Mouse (Mus musculus) ES-E14 (cell line): ENCODE results near the gene Acsl1. TPM values are rescaled to one million over a fixed set of nuclear protein-coding genes. Genes with fewer than 3 reads are reported as not detected.
A peak's percentile ranks its signal among the peaks of the same experiment; 100 is the strongest.

Source experiments
- DNase-seq: peaks from one replicate; pipeline ENCODE4 v3.0.0-alpha.2; 2013; ENCODE audit warnings: low read depth, low spot score
- H3K27ac ChIP-seq: 2 replicates; pipeline ENCODE4 v1.5.1; 2012; ENCODE audit warnings: low read depth, mild to moderate bottlenecking, low read length, moderate library complexity, mixed read lengths; ENCODE audit not compliant: poor library complexity, insufficient read depth, severe bottlenecking
- H3K36me3 ChIP-seq: 2 replicates; pipeline ENCODE4 v1.6.1; 2012; ENCODE audit warnings: mild to moderate bottlenecking, low read length, moderate library complexity, mixed read lengths; ENCODE audit not compliant: control insufficient read depth, poor library complexity, insufficient read depth, severe bottlenecking
- H3K4me1 ChIP-seq, 2 experiments: fragments of 150-350 bp in 1 of 2; sonication (generic) in 1 of 2; 2 replicates each; pipeline ENCODE4 v1.6.1; 2012; ENCODE audit warnings: low read length in 2 of 2, mild to moderate bottlenecking in 1 of 2, mixed read lengths in 1 of 2; ENCODE audit not compliant: control insufficient read depth in 2 of 2, insufficient read depth in 2 of 2, poor library complexity in 1 of 2
- H3K4me3 ChIP-seq, 2 experiments: fragments of 150-350 bp in 1 of 2; sonication (generic) in 1 of 2; 2 replicates each; pipeline ENCODE4 v1.5.1; 2012; ENCODE audit warnings: low read length in 2 of 2, low read depth in 1 of 2, mild to moderate bottlenecking in 1 of 2, mixed read lengths in 1 of 2; ENCODE audit not compliant: insufficient read depth in 1 of 2, poor library complexity in 1 of 2, severe bottlenecking in 1 of 2
- H3K9ac ChIP-seq: 2 replicates; pipeline ENCODE4 v1.6.1; 2012; ENCODE audit warnings: low read depth, mild to moderate bottlenecking, low read length, mixed read lengths; ENCODE audit not compliant: poor library complexity, insufficient read depth, severe bottlenecking
- H3K9me3 ChIP-seq: fragments of 150-350 bp; sonication (generic); 2 replicates; pipeline ENCODE4 v1.6.1; 2012; ENCODE audit warnings: low read depth, mild to moderate bottlenecking, low read length; ENCODE audit not compliant: control insufficient read depth, insufficient read depth
- CHD2 ChIP-seq: IDR thresholded peaks from 2 replicates; pipeline ENCODE4 v1.6.1; 2014; ENCODE audit warnings: mild to moderate bottlenecking, low read depth, low read length, inconsistent platforms
- HCFC1 ChIP-seq: IDR thresholded peaks from 2 replicates; pipeline ENCODE4 v1.6.1; 2012; ENCODE audit warnings: low read length, inconsistent platforms, borderline replicate concordance; ENCODE audit not compliant: insufficient read depth
- MAFK ChIP-seq: IDR thresholded peaks from 2 replicates; pipeline ENCODE4 v1.6.1; 2014; ENCODE audit warnings: mild to moderate bottlenecking, low read depth, low read length, inconsistent platforms; ENCODE audit not compliant: insufficient read depth
- ZC3H11A ChIP-seq: IDR thresholded peaks from 2 replicates; pipeline ENCODE4 v1.6.1; 2012; ENCODE audit warnings: low read depth, mild to moderate bottlenecking, inconsistent platforms, low read length, borderline replicate concordance
- ZNF384 ChIP-seq: IDR thresholded peaks from 2 replicates; pipeline ENCODE4 v1.6.1; 2012; ENCODE audit warnings: low read depth, low read length, inconsistent platforms
- in situ Hi-C, 2 experiments: fragments of 600-800 bp; cut with MboI; formaldehyde crosslinking; loops; one replicate each; pipeline ENCODE4 v1.15.1; 2025; ENCODE audit warnings: low sequenced_read_pairs in 2 of 2, inconsistent platforms in 1 of 2; ENCODE audit not compliant: unreplicated experiment in 2 of 2
- total RNA-seq: library from RNA; depleted of rRNA; stranded (reverse); fragments of 300-350 nt; gene quantifications from 2 replicates; pipeline ENCODE4 v1.2.3, GENCODE M21; 2012

The Acsl1 gene
- total RNA-seq, 1 experiment, result 17.4 TPM

DNA sequence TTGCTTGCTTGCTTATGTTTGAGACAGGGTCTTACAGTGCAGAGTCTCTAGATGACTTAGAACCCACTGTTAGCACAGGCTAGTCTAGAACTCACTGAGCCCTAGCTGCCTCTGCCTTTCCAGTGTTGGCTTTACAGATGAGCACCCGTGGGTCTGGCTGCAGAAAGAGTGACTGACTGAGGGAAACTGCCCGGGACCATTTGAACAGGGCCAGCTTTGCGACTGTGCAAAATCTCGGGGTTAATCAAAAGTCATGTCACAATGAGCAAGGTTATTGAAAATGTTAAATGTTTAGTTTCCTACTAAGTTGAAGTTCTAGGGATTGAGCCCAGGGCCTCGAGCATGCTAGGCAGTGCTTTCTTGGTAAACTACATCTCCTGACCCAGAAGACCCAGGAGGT lies 75.0 kb downstream of the Acsl1 start:
- Histone ChIP-seq H3K9me3 (no peaks in the 10 kb centered on the region), H3K4me3 (no peak overlapping the region), H3K4me1 (peaks cover 0 to 8% of the 10 kb centered on the region in 2 experiments; a peak in 1 of 4 replicates), H3K9ac (no peak overlapping the region), H3K27ac (no peak overlapping the region), H3K36me3 (no peaks in the 10 kb centered on the region)
- no peak for DNase-seq
- in situ Hi-C loops, result loop anchor here in 1 of 2 experiments (5.0 kb wide), 1 partner anchor 234 kb away; no protein-coding TSS in a partner anchor
- no peak for TF ChIP-seq HCFC1
- TF ChIP-seq MAFK, result no peak
- TF ChIP-seq ZNF384, result no peak
- no peak for TF ChIP-seq ZC3H11A
- TF ChIP-seq CHD2, result no peak

- no peak overlapping the region for H3K4me3 ChIP-seq
- H3K27ac ChIP-seq, result no peak overlapping the region
- TF ChIP-seq HCFC1 (no peak), ZNF384 (no peak), ZC3H11A (no peak), MAFK (no peak), CHD2 (no peak)
- no peak overlapping the region for H3K9ac ChIP-seq
- H3K9me3 ChIP-seq, result no peaks in the 10 kb centered on the region
- DNase-seq, result no peak
- peaks cover 0 to 8% of the 10 kb centered on the region in 2 experiments; a peak in 1 of 4 replicates for H3K4me1 ChIP-seq
- in situ Hi-C loops, result loop anchor here in 1 of 2 experiments (5.0 kb wide), 1 partner anchor 234 kb away; no protein-coding TSS in a partner anchor
- no peaks in the 10 kb centered on the region for H3K36me3 ChIP-seq
These were observed 75.8 kb downstream of the Acsl1 start for GRCm38 (mm10) chr8:46546431-46547176.

DNA sequence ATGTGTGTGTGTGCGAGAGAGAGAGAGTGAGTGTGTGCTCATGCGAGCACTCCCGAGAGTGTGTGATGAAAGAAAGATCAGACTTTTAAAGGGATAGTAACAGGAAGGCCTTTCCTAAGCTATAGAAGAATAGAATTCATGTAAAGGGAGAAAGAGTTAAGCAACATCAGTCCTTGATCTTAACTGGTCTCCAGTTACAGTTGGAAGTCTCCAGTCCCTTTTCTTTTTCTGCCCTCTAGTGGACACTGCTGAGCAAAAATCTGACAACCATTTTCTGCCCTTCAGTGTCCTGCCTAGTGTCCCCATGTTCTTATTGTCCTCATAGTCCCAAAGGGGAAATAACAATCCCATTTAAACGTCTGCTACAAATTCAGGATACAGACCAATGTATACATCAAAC lies 76.4 kb downstream of the Acsl1 start:
- no peak overlapping the region for H3K27ac ChIP-seq
- peak; percentile 48 for DNase-seq
- peak; percentile 72 for TF ChIP-seq ZC3H11A
- TF ChIP-seq ZNF384, result no peak
- no peak overlapping the region for H3K9ac ChIP-seq
- no peak overlapping the region for H3K4me3 ChIP-seq
- in situ Hi-C loops, result loop anchor here in 1 of 2 experiments (5.0 kb wide), 1 partner anchor 235 kb away; no protein-coding TSS in a partner anchor
- peaks cover 0 to 8% of the 10 kb centered on the region in 2 experiments; a peak in 1 of 4 replicates for H3K4me1 ChIP-seq
- no peaks in the 10 kb centered on the region for H3K9me3 ChIP-seq
- H3K36me3 ChIP-seq, result no peaks in the 10 kb centered on the region

- Histone ChIP-seq H3K36me3 (peaks cover 2% of the 10 kb centered on the region; the same call in 1 of the 2 replicates), H3K9ac (no peak overlapping the region), H3K4me3 (no peak overlapping the region), H3K4me1 (peaks cover 0 to 4% of the 10 kb centered on the region in 2 experiments; a peak in 1 of 4 replicates), H3K9me3 (no peaks in the 10 kb centered on the region), H3K27ac (no peak overlapping the region)
- no peak for DNase-seq
- in situ Hi-C loops, result no loop called here
- TF ChIP-seq ZC3H11A (no peak), MAFK (no peak), CHD2 (no peak), ZNF384 (no peak), HCFC1 (no peak)
These were observed 79.2 kb downstream of the Acsl1 start for GRCm38 (mm10) chr8:46550058-46550457.

DNA sequence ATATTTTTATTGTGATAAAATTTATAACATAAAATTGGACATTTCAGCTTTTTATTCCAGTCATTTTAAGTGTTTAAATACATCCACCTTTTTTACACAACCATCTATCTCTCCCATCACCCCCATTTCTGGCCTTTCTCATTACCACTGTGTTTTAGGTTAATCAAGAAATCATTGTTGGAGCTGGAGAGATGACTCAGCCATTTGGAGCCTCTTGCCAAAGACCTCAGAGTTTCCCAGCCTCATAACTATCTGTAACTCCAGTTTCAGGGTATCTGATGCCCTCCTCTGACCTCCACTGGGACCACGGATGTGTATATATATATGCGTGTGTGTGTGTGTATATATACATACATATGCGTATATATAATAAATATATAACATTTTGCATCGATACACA lies 80.2 kb downstream of the Acsl1 start:
- Histone ChIP-seq H3K4me1 (peaks cover 0 to 4% of the 10 kb centered on the region in 2 experiments; a peak in 1 of 4 replicates), H3K4me3 (peak overlapping the region in 1 of 2 experiments; percentile 68; a peak in 2 of 4 replicates), H3K9ac (peak overlapping the region; percentile 27; the same call in 1 of the 2 replicates), H3K9me3 (no peaks in the 10 kb centered on the region), H3K27ac (no peak overlapping the region), H3K36me3 (peaks cover 3% of the 10 kb centered on the region)
- in situ Hi-C loops, result no loop called here
- no peak for DNase-seq
- TF ChIP-seq ZNF384 (no peak), MAFK (peak; percentile 52; the same call in 1 of the 2 replicates), CHD2 (no peak), HCFC1 (no peak), ZC3H11A (no peak)
